Mouse (Mus musculus) c-Kit-negative CD71-positive TER-119-positive erythroid progenitor cells, embryonic 14.5 days (primary cell): ENCODE measurements at regions not wholly inside any gene's neighbourhood (a gene's known extent, or its start where the extent isn't known, plus 50 kb on each side); places are given as distances from the start of the nearest gene placed in this dataset.

Experiments used
- DNase-seq: peaks from one replicate; pipeline ENCODE4 v3.0.0-alpha.2; 2013; ENCODE audit warnings: low read depth, low spot score

- no peak for DNase-seq
Measured at GRCm38 (mm10) chr14:61896879-61897278, 289.6 kb downstream of the Kcnrg start.

- no peak for DNase-seq
Measured at GRCm38 (mm10) chr14:61898664-61899063, 291.4 kb downstream of the Kcnrg start.

- no peak for DNase-seq
Measured at GRCm38 (mm10) chr14:61904426-61905124, 297.3 kb downstream of the Kcnrg start.

GRCm38 (mm10) chr14:61918113-61918512 is 310.9 kb downstream of the Kcnrg start:
- no peak for DNase-seq

GRCm38 (mm10) chr14:61931811-61932210 is 324.6 kb downstream of the Kcnrg start:
- no peak for DNase-seq

- no peak for DNase-seq
Measured at GRCm38 (mm10) chr14:61941682-61942081, 334.4 kb downstream of the Kcnrg start.

- DNase-seq, result no peak
Measured at GRCm38 (mm10) chr14:61945659-61946058, 338.4 kb downstream of the Kcnrg start.

- DNase-seq, result no peak
Measured at GRCm38 (mm10) chr14:61949446-61949845, 342.2 kb downstream of the Kcnrg start.

GRCm38 (mm10) chr14:61950004-61950403 is 342.4 kb upstream of the Rnaseh2b start:
- DNase-seq, result no peak

- DNase-seq, result no peak
Measured at GRCm38 (mm10) chr14:61953029-61953428, 339.4 kb upstream of the Rnaseh2b start.

- DNase-seq, result no peak
Measured at GRCm38 (mm10) chr14:61955416-61955815, 337.0 kb upstream of the Rnaseh2b start.

GRCm38 (mm10) chr14:61960243-61960957 is 332.0 kb upstream of the Rnaseh2b start:
- DNase-seq, result no peak

- no peak for DNase-seq
Measured at GRCm38 (mm10) chr14:61968467-61968866, 323.9 kb upstream of the Rnaseh2b start.

- DNase-seq, result no peak
Measured at GRCm38 (mm10) chr14:61968957-61969535, 323.3 kb upstream of the Rnaseh2b start.

- DNase-seq, result no peak
Measured at GRCm38 (mm10) chr14:61970591-61970990, 321.8 kb upstream of the Rnaseh2b start.

GRCm38 (mm10) chr14:61971100-61972088 is 321.0 kb upstream of the Rnaseh2b start:
- DNase-seq, result no peak

- no peak for DNase-seq
Measured at GRCm38 (mm10) chr14:61975301-61975732, 317.1 kb upstream of the Rnaseh2b start.

GRCm38 (mm10) chr14:61980581-61980980 is 311.8 kb upstream of the Rnaseh2b start:
- no peak for DNase-seq

- DNase-seq, result no peak
Measured at GRCm38 (mm10) chr14:61985575-61985974, 306.8 kb upstream of the Rnaseh2b start.

- no peak for DNase-seq
Measured at GRCm38 (mm10) chr14:61986203-61986602, 306.2 kb upstream of the Rnaseh2b start.

- DNase-seq, result no peak
Measured at GRCm38 (mm10) chr14:61995253-61995652, 297.1 kb upstream of the Rnaseh2b start.
